Mouse (Mus musculus) stomach, embryonic 15.5 days (tissue): ENCODE data around the gene Samd11. TPM values are rescaled to one million over a fixed set of nuclear protein-coding genes. Genes with fewer than 3 reads are reported as not detected.

Experiments
- ATAC-seq: fragments of 200-750 bp; cut with Nextera tagmentation; 2 replicates; pipeline ENCODE4 v1.8.0; 2017; ENCODE audit warnings: low read depth, moderate number of reproducible peaks, moderate TSS enrichment; ENCODE audit not compliant: insufficient read depth, low FRiP score
- H3K27ac ChIP-seq: fragments of 300-500 bp; sonication (generic); 2 replicates; pipeline ENCODE4 v1.5.1; 2015; ENCODE audit warnings: mild to moderate bottlenecking, inconsistent platforms
- H3K27me3 ChIP-seq: fragments of 300-500 bp; sonication (generic); replicated peaks from 2 replicates; pipeline ENCODE4 v1.6.1; 2015; ENCODE audit warnings: inconsistent platforms
- H3K36me3 ChIP-seq: fragments of 300-500 bp; sonication (generic); 2 replicates; pipeline ENCODE4 v1.6.1; 2015; ENCODE audit warnings: inconsistent platforms
- H3K4me1 ChIP-seq: fragments of 300-500 bp; sonication (generic); 2 replicates; pipeline ENCODE4 v1.6.1; 2015; ENCODE audit warnings: inconsistent platforms
- H3K4me2 ChIP-seq: fragments of 300-500 bp; sonication (generic); 2 replicates; pipeline ENCODE4 v1.6.1; 2015; ENCODE audit warnings: mild to moderate bottlenecking, inconsistent platforms
- H3K4me3 ChIP-seq: fragments of 300-500 bp; sonication (generic); replicated peaks from 2 replicates; pipeline ENCODE4 v1.5.1; 2015; ENCODE audit warnings: inconsistent platforms
- H3K9ac ChIP-seq: fragments of 300-500 bp; sonication (generic); 2 replicates; pipeline ENCODE4 v1.6.1; 2015; ENCODE audit warnings: inconsistent platforms
- H3K9me3 ChIP-seq: fragments of 300-500 bp; sonication (generic); 2 replicates; pipeline ENCODE4 v1.6.1; 2016; ENCODE audit warnings: inconsistent platforms
- WGBS: fragments of 180-500 bp; shearing (Covaris S2); methylation state at CpG from one replicate; pipeline ENCODE4 v1.1.7; 2015; 5-methylcytosine and 5-hydroxymethylcytosine counted together
- polyA plus RNA-seq: library from polyadenylated mRNA; unstranded; fragments of >200 nt; fragmentation: Nextera tagmentation; extraction: Ambion mirVana; gene quantifications from 2 replicates; pipeline ENCODE4 v1.2.1, GENCODE M21; 2015

Gene Samd11
- polyA plus RNA-seq, 1 experiment from 2014 or later = 3.1 TPM

DNA sequence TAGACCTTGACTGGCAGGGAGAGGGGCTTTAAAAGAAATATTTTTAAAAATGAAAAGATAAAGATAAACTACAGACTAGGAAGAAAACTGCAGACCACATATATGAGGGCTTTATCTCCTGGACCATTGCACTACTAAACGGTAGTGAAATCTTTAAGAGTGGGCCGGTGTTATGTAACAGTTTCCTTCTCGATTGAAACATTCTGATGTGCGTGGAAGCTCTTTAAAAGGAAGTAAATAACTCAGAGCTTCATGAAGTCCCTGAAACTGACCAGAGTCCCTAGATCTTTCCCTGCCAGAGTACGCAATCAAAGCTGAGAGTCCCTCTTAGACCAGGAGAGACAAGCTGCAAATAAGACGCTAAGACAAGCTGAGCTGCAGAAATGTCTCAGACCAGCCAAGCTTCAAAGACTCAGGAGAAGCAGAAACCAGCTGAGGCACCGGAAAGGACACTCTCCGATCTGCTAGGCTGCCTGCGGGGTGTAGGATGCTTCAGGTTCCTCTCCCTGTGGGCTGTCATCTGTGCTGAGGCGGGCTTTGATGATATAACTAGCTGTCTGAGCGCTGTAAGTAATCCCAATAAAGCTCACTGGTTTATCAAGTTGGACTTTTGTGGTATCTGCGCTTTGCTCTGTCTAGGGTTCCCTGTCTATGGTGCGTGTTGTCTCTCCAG lies 45.4 kb downstream of the Samd11 start:
- Histone ChIP-seq H3K9me3 (no peaks in the 10 kb centered on the region), H3K27ac (no peak overlapping the region), H3K4me1 (no peaks in the 10 kb centered on the region), H3K36me3 (no peaks in the 10 kb centered on the region), H3K4me3 (no peak overlapping the region), H3K9ac (no peak overlapping the region), H3K4me2 (no peak overlapping the region), H3K27me3 (no peaks in the 10 kb centered on the region)
- 71% methylated on average over 13 of the region's 13 CpGs for WGBS
- ATAC-seq = no peak

DNA sequence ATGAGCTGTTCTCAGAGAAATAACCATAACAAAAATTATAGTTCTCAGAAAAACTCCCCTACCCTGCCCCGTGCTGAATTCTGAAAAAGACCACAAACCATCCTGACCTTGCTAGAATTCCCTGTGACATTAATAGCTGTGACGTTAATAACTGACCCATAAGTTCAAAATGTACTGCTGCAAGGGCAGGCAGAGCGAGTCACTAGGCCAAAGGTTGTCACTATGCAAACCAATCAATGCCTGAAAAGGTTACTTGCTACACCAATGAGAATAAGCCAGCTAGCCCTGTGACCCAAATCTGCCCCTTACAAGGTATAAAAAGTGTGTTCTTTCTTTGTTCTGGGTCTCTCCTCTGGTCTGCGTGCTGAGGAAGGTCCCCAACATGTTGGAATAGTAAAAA lies 46.6 kb downstream of the Samd11 start:
- Histone ChIP-seq H3K9me3 (no peaks in the 10 kb centered on the region), H3K4me2 (no peak overlapping the region), H3K9ac (no peak overlapping the region), H3K36me3 (no peaks in the 10 kb centered on the region), H3K4me1 (no peaks in the 10 kb centered on the region), H3K27me3 (no peaks in the 10 kb centered on the region), H3K4me3 (no peak overlapping the region), H3K27ac (no peak overlapping the region)
- ATAC-seq = no peak
- 80% methylated on average over 4 of the region's 4 CpGs for WGBS

DNA sequence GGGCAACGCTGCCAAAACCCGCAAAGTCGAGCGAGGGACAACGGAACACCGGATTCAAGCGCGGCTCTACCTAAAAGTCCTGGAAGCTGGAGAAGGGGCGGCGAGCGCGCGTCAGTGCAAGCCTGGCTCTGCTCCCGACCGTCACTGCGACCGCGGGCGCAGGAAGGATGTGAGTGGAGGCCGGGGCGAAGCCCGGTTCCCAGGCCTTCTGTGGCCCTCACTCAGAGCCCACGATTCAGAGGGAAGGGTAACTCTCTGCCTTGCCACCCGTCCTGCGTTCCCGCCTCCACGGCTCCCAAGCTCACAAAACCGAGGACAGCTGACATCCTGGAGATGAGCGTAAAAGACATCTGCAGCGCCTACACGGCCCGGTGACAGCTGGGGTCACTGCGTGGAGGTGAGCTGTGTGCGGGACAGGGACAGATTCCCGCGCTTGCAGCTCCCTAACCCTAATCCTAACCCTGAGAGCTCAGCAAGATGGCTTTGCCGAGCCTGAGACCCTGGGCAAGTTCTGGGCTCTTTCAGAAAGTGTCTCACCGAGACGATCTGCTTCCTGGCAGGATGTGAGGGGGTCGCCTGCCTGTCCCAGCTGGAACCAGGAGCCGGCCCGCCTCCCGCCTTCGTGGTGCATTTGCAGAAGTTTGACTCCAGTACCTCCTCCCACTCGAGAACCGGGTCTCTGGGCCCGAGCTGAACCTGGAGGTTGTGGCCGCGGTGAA lies 51.9 kb downstream of the Samd11 start:
- 0 out of 2 replicates have a peak, but pooled peaks have one; percentile 19 for ATAC-seq
- peak overlapping the region; percentile 42; the same call in 1 of the 2 replicates for H3K9ac ChIP-seq
- no peaks in the 10 kb centered on the region for H3K9me3 ChIP-seq
- peak overlapping the region; percentile 50 for H3K4me3 ChIP-seq
- no peaks in the 10 kb centered on the region for H3K36me3 ChIP-seq
- H3K27ac ChIP-seq = peak overlapping the region; percentile 17
- peaks cover 6% of the 10 kb centered on the region; the same call in 1 of the 2 replicates for H3K27me3 ChIP-seq
- peak overlapping the region; percentile 88 for H3K4me2 ChIP-seq
- under 1% methylated on average over 49 of the region's 49 CpGs for WGBS
- peaks cover 7% of the 10 kb centered on the region; the same call in 1 of the 2 replicates for H3K4me1 ChIP-seq

DNA sequence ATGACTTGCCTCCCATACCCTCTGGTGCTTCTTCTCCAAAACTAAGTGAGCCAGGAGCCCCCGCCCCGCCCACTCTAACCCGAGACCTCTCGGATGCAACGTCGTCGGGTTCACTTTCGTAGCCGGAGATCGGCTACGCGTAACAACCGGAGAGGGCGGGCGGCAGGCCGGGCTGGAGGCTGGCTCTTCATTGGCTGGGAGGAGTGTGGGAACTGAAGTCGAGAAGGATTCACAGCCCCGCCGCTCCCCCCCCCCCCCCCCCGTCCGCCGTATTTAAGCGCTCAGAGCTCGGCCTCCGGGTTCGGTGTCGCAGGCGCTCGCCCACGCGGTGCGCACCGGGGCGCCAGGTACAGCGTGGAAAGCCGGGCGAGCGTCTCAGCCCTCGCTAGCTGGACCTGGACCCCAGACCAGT lies 52.5 kb downstream of the Samd11 start, which contains the start of gene AW011738:
Gene AW011738, plus strand, starts transcription at position 304 of the 412 bp plus-strand sequence.
- ATAC-seq = peak; percentile 71; the same call in 1 of the 2 replicates
- Histone ChIP-seq H3K36me3 (no peaks in the 10 kb centered on the region), H3K9me3 (no peaks in the 10 kb centered on the region), H3K27ac (peak within 1 kb of the TSS; percentile 21), H3K4me3 (peak within 1 kb of the TSS; percentile 50), H3K4me1 (peaks cover 7% of the 10 kb centered on the region; the same call in 1 of the 2 replicates), H3K4me2 (peak within 1 kb of the TSS; percentile 88), H3K9ac (peak within 1 kb of the TSS; percentile 42; the same call in 1 of the 2 replicates), H3K27me3 (peaks cover 6% of the 10 kb centered on the region; the same call in 1 of the 2 replicates)
- WGBS = under 1% methylated on average over 36 of the region's 39 CpGs

DNA sequence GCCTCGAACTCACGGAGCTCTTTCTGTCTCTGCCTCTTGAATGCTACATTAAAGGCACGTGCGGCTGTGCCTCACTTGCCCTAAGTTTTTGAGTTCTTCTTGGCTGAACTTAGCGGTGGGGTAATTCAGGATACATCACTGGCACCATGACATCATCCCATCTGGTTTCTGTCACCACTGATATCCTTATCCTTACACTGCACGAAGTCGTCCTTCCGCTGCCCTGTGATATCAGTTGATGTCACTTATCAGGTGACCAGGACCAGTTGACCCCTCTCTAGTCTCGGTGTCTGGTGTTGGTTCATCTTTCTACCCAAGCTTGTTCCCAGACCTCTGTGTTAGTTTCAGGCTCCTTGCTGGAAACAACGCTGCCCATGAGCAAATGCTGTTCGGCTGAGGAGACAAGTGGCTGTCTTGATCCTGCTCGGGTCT lies 53.0 kb downstream of the Samd11 start:
- Histone ChIP-seq H3K4me3 (peak overlapping the region; percentile 50), H3K9ac (0 out of 2 replicates have a peak overlapping the region, but pooled peaks have one; percentile 6), H3K36me3 (no peaks in the 10 kb centered on the region), H3K9me3 (no peaks in the 10 kb centered on the region), H3K27ac (peak overlapping the region; percentile 21; the same call in 1 of the 2 replicates), H3K4me1 (peaks cover 7% of the 10 kb centered on the region; the same call in 1 of the 2 replicates), H3K27me3 (peaks cover 6% of the 10 kb centered on the region; the same call in 1 of the 2 replicates), H3K4me2 (peak overlapping the region; percentile 88)
- 32% methylated on average over 12 of the region's 12 CpGs for WGBS
- ATAC-seq = no peak

DNA sequence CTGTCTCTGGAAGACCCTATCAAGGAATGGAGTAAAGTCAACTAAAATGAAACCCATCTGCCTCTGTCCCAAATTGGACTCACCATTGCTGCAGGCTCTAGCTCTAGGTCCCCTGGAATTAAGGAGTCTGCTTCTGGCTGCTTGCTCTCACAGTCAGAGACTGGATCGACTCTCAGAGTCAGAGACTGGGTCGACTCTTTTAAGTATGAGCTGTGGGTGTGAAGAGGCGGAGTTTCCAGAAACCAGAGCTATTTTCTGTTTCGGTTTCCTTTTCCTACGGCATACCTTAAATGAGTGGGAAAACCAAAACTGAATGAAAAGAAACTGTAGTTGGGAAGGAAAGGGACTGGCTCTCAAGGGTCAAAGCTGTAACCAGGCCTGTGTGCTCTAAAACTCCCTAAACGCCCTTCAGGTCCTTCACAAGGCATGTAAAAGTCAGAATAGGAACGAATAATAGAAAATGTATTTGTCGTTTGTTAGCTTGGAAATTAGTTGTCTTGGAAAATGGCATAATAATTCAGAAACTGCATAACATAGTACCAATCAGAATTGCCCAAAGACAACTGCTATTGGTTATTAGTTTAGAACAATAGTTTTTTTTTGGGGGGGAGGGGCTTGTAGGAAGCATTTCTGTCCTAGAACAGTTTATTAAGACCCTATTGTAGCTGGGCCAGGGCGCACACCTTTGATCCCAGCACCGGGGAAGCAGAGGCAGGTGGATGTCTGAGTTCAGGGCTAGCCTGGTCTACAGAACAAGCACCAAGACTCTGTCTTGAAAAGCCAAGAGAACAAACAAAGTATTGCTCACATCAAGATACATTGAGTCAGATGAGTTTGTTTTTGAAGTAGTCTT lies 54.6 kb downstream of the Samd11 start, which contains the start of gene Isg15:
Gene Isg15, minus strand, starts transcription at position 196 of the 853 bp plus-strand sequence.
- H3K4me3 ChIP-seq = no peak within 1 kb of the TSS
- no peak within 1 kb of the TSS; the same call in 1 of the 2 replicates for H3K27ac ChIP-seq
- peak within 1 kb of the TSS; percentile 8; the same call in 1 of the 2 replicates for H3K4me2 ChIP-seq
- no peak within 1 kb of the TSS for H3K9ac ChIP-seq
- ATAC-seq = no peak
- 55% methylated on average over 10 of the region's 10 CpGs for WGBS
- no peaks in the 10 kb centered on the region for H3K36me3 ChIP-seq
- peaks cover 12% of the 10 kb centered on the region for H3K4me1 ChIP-seq
- H3K9me3 ChIP-seq = no peaks in the 10 kb centered on the region
- peaks cover 6% of the 10 kb centered on the region; the same call in 1 of the 2 replicates for H3K27me3 ChIP-seq

DNA sequence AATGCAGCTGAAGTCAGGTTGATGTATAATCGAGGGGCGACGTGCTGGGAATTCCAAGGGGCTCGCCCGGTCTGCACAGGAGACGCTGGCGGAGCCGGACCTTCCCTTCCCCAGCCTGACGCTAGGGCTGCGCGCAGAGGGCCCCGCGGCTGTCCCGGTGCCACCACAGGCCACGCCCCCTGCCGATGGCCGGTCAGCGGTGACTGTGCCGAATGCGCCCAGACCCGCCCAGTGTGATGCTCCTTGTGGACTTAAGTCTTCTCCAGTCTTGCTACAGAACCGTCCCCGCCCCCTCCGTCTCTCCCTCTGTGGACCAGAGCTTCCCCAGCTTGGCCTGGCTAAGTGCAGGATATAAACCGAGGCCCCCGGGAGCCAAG lies 57.6 kb downstream of the Samd11 start:
- H3K4me1 ChIP-seq = peaks cover 35% of the 10 kb centered on the region
- H3K9me3 ChIP-seq = no peaks in the 10 kb centered on the region
- no peaks in the 10 kb centered on the region for H3K36me3 ChIP-seq
- H3K4me2 ChIP-seq = peak overlapping the region; percentile 76
- H3K27me3 ChIP-seq = no peaks in the 10 kb centered on the region; the same call in 1 of the 2 replicates
- WGBS = under 1% methylated on average over 25 of the region's 26 CpGs
- peak; percentile 89 for ATAC-seq
- H3K27ac ChIP-seq = peak overlapping the region; percentile 96
- H3K9ac ChIP-seq = peak overlapping the region; percentile 22; the same call in 1 of the 2 replicates
- peak overlapping the region; percentile 93 for H3K4me3 ChIP-seq

DNA sequence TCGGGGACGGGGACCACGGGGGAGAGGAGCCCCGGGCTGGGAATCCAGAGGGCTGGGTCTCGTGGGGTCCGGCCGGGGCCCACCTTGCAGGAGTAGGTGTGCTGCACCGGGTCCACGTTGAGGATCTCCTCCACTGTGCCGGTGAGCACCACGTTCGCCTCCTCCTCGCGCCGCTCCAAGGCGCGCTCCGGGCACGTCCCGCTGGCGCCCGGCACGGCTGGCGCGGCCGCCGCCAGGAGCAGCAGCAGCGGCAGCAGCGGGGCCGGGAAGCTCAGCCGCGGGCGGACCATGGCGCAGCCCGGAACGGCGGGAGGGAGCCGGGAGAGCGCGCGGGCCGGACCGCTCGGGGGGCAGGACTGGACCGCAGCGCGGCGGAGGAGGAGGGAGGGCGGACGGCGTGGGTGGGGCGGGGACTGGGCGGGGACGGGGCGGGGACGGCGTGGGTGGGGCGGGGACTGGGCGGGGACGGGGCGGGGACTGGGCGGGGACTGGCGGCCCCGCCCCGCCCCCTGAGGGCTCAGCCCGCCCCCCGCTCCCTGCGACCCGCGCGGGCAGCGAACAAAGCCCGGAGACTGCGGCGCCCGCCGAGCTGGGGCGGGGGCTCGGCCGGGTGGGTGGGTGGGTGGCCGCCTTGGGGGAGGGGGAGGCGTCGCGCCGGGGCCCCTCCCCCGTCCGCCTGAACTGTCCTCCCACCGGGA lies 58.2 kb downstream of the Samd11 start, which contains the start of gene Agrn:
Gene Agrn, minus strand, starts transcription at position 358 of the 698 bp plus-strand sequence.
- peaks cover 34% of the 10 kb centered on the region for H3K4me1 ChIP-seq
- under 1% methylated on average over 29 of the region's 88 CpGs for WGBS
- peak; percentile 78 for ATAC-seq

More for the DNA sequence above, 58.2 kb downstream of the Samd11 start, which contains the start of gene Agrn:
- Histone ChIP-seq H3K9ac (peak within 1 kb of the TSS; percentile 80), H3K9me3 (no peaks in the 10 kb centered on the region), H3K27ac (peak within 1 kb of the TSS; percentile 96), H3K4me2 (peak within 1 kb of the TSS; percentile 92), H3K4me3 (peak within 1 kb of the TSS; percentile 93), H3K27me3 (no peaks in the 10 kb centered on the region; the same call in 1 of the 2 replicates), H3K36me3 (no peaks in the 10 kb centered on the region)
